Mouse (Mus musculus) left cerebral cortex, postnatal 36 days (tissue): ENCODE measurements around the gene Mlycd. TPM values are rescaled to one million over a fixed set of nuclear protein-coding genes. Genes with fewer than 3 reads are reported as not detected.

Source experiments
- DNase-seq, 2 experiments: peaks; one replicate each; pipeline ENCODE4 v3.0.0; 2021 to 2022; ENCODE audit warnings: low spot score in 2 of 2, mixed read lengths in 1 of 2
- intact Hi-C: fragments of 180-260 bp; cut with DNase I; formaldehyde crosslinking; loops from one replicate; pipeline ENCODE4 v1.15.1; 2025
- total RNA-seq, 2 experiments: library from RNA; stranded (reverse); gene quantifications; 2 replicates each; pipeline ENCODE4 v1.2.3; 2021

Mlycd gene
- total RNA-seq, 2 experiments from 2014 or later = 29.4 to 33.8 TPM

- intact Hi-C loops = no loop called here
- no peak for DNase-seq
Observed at GRCm38 (mm10) chr8:119428766-119429327, 34.2 kb downstream of the Mlycd start.

GRCm38 (mm10) chr8:119429552-119429951 is 34.9 kb downstream of the Mlycd start:
- DNase-seq = no peak
- intact Hi-C loops = no loop called here

GRCm38 (mm10) chr8:119430250-119430649 is 35.6 kb downstream of the Mlycd start:
- no peak for DNase-seq
- intact Hi-C loops = no loop called here

GRCm38 (mm10) chr8:119430690-119431089 is 36.0 kb downstream of the Mlycd start:
- DNase-seq = no peak
- intact Hi-C loops = no loop called here

GRCm38 (mm10) chr8:119432372-119432771 is 37.7 kb downstream of the Mlycd start:
- no peak for DNase-seq
- intact Hi-C loops = no loop called here

- intact Hi-C loops = no loop called here
- no peak for DNase-seq
Observed at GRCm38 (mm10) chr8:119433582-119434174, 39.0 kb downstream of the Mlycd start, which contains the start of gene Osgin1. Gene Osgin1, plus strand, starts transcription at chr8:119434124.

GRCm38 (mm10) chr8:119434569-119434968 is 39.9 kb downstream of the Mlycd start:
- intact Hi-C loops = no loop called here
- no peak for DNase-seq

GRCm38 (mm10) chr8:119435527-119435926 is 40.8 kb downstream of the Mlycd start:
- intact Hi-C loops = no loop called here

GRCm38 (mm10) chr8:119436331-119436730 is 41.7 kb downstream of the Mlycd start:
- intact Hi-C loops = no loop called here
- DNase-seq = no peak

More at GRCm38 (mm10) chr8:119435527-119435926, 40.8 kb downstream of the Mlycd start:
- no peak for DNase-seq

GRCm38 (mm10) chr8:119436933-119437332 is 42.3 kb downstream of the Mlycd start:
- intact Hi-C loops = no loop called here
- no peak for DNase-seq

- no peak for DNase-seq
- intact Hi-C loops = no loop called here
Observed at GRCm38 (mm10) chr8:119437506-119437905, 42.8 kb downstream of the Mlycd start.

GRCm38 (mm10) chr8:119438876-119439275 is 44.2 kb downstream of the Mlycd start:
- DNase-seq = no peak
- intact Hi-C loops = no loop called here

GRCm38 (mm10) chr8:119439424-119439823 is 44.7 kb downstream of the Mlycd start:
- intact Hi-C loops = no loop called here
- no peak for DNase-seq

GRCm38 (mm10) chr8:119439893-119440249 is 45.2 kb downstream of the Mlycd start:
- no peak for DNase-seq
- intact Hi-C loops = loop anchor here (5.0 kb wide), 2 partner anchors 167 to 337 kb away; partner anchors contain the start of genes Taf1c and Tldc1

- intact Hi-C loops = loop anchor here (5.0 kb wide), 2 partner anchors 167 to 337 kb away; partner anchors contain the start of genes Taf1c and Tldc1
- peak; percentile 37 to 53 for DNase-seq
Observed at GRCm38 (mm10) chr8:119440250-119440951, 45.7 kb downstream of the Mlycd start.

- intact Hi-C loops = loop anchor here (5.0 kb wide), 2 partner anchors 166 to 336 kb away; partner anchors contain the start of genes Taf1c and Tldc1
- no peak for DNase-seq
Observed at GRCm38 (mm10) chr8:119440952-119441270, 46.2 kb downstream of the Mlycd start.

- DNase-seq = no peak
- intact Hi-C loops = loop anchor here (5.0 kb wide), 2 partner anchors 165 to 335 kb away; partner anchors contain the start of genes Taf1c and Tldc1
Observed at GRCm38 (mm10) chr8:119442013-119442412, 47.3 kb downstream of the Mlycd start.

GRCm38 (mm10) chr8:119442970-119443369 is 48.3 kb downstream of the Mlycd start:
- intact Hi-C loops = loop anchor here (5.0 kb wide), 2 partner anchors 164 to 334 kb away; partner anchors contain the start of genes Taf1c and Tldc1
- DNase-seq = no peak

- DNase-seq = peak; percentile 81 to 86
- intact Hi-C loops = loop anchor here (2.0 kb wide), 1 partner anchor 50 kb away; no protein-coding TSS in a partner anchor
Observed at GRCm38 (mm10) chr8:119446211-119446989, 51.7 kb downstream of the Mlycd start, which contains the start of gene Necab2. Gene Necab2, plus strand, starts transcription at chr8:119446719.
